Mouse (Mus musculus) spleen, postnatal 10 days (tissue): ENCODE results near the gene Tnip1.

ENCODE experiments used
- DNase-seq, 2 experiments: peaks; one replicate each; pipeline ENCODE4 v3.0.0; 2021 to 2022; ENCODE audit warnings: low spot score in 2 of 2

The Tnip1 gene

GRCm38 (mm10) chr11:54879434-54879833, 83.3 kb downstream of the Tnip1 start:
- DNase-seq: peak in 1 of 2 experiments; percentile 46

GRCm38 (mm10) chr11:54878893-54879292, 83.8 kb downstream of the Tnip1 start:
- DNase-seq: no peak

GRCm38 (mm10) chr11:54876031-54876430, 86.7 kb downstream of the Tnip1 start:
- no peak for DNase-seq

GRCm38 (mm10) chr11:54871831-54872537, 90.7 kb downstream of the Tnip1 start:
- no peak for DNase-seq

- no peak for DNase-seq
Measured at GRCm38 (mm10) chr11:54869318-54869717, 93.4 kb downstream of the Tnip1 start.

- DNase-seq: no peak
Measured at GRCm38 (mm10) chr11:54868445-54868844, 94.3 kb downstream of the Tnip1 start.

GRCm38 (mm10) chr11:54867903-54868434, 94.7 kb downstream of the Tnip1 start:
- no peak for DNase-seq

- peak in 1 of 2 experiments; percentile 58 for DNase-seq
Measured at GRCm38 (mm10) chr11:54867049-54867385, 95.7 kb downstream of the Tnip1 start.

GRCm38 (mm10) chr11:54866119-54867048, 96.3 kb downstream of the Tnip1 start, which contains the start of gene Hint1:
Hint1 (plus strand) TSS chr11:54866383.
- peak; percentile 92 for DNase-seq

GRCm38 (mm10) chr11:54865330-54866085, 97.2 kb downstream of the Tnip1 start:
- no peak for DNase-seq

- DNase-seq: peak in 1 of 2 experiments; percentile 57
Measured at GRCm38 (mm10) chr11:54862621-54863520, 99.8 kb downstream of the Tnip1 start.

- no peak for DNase-seq
Measured at GRCm38 (mm10) chr11:54861471-54862420, 101.0 kb downstream of the Tnip1 start.
